Mouse (Mus musculus) liver, embryonic 12.5 days (tissue): ENCODE measurements at regions not wholly inside any gene's neighbourhood (a gene's known extent, or its start where the extent isn't known, plus 50 kb on each side); places are given as distances from the start of the nearest gene placed in this dataset.

ENCODE experiments used
- ATAC-seq: fragments of 200-750 bp; cut with Nextera tagmentation; 2 replicates; pipeline ENCODE4 v1.8.0; 2017; ENCODE audit warnings: moderate number of reproducible peaks, mild to moderate bottlenecking, moderate library complexity
- H3K27ac ChIP-seq: fragments of 300-500 bp; sonication (generic); 2 replicates; pipeline ENCODE4 v1.5.1; 2016; ENCODE audit warnings: mild to moderate bottlenecking
- H3K27me3 ChIP-seq: fragments of 300-500 bp; sonication (generic); replicated peaks from 2 replicates; pipeline ENCODE4 v1.6.1; 2016; ENCODE audit warnings: mild to moderate bottlenecking, moderate library complexity
- H3K36me3 ChIP-seq: fragments of 300-500 bp; sonication (generic); 2 replicates; pipeline ENCODE4 v1.6.1; 2016; ENCODE audit warnings: mild to moderate bottlenecking, moderate library complexity
- H3K4me1 ChIP-seq: fragments of 300-500 bp; sonication (generic); 2 replicates; pipeline ENCODE4 v1.6.1; 2016
- H3K4me2 ChIP-seq: fragments of 300-500 bp; sonication (generic); 2 replicates; pipeline ENCODE4 v1.6.1; 2016; ENCODE audit warnings: mild to moderate bottlenecking, moderate library complexity
- H3K4me3 ChIP-seq: fragments of 300-500 bp; sonication (generic); 2 replicates; pipeline ENCODE4 v1.5.1; 2016; ENCODE audit warnings: mild to moderate bottlenecking, moderate library complexity
- H3K9ac ChIP-seq: fragments of 300-500 bp; sonication (generic); 2 replicates; pipeline ENCODE4 v1.6.1; 2016; ENCODE audit warnings: mild to moderate bottlenecking, moderate library complexity
- H3K9me3 ChIP-seq: fragments of 300-500 bp; sonication (generic); replicated peaks from 2 replicates; pipeline ENCODE4 v1.6.1; 2016; ENCODE audit warnings: mild to moderate bottlenecking, moderate library complexity
- WGBS: fragments of 180-500 bp; shearing (Covaris S2); methylation state at CpG from one replicate; pipeline ENCODE4 v1.1.7; 2016; ENCODE audit not compliant: insufficient replicate concordance; 5-methylcytosine and 5-hydroxymethylcytosine counted together

DNA sequence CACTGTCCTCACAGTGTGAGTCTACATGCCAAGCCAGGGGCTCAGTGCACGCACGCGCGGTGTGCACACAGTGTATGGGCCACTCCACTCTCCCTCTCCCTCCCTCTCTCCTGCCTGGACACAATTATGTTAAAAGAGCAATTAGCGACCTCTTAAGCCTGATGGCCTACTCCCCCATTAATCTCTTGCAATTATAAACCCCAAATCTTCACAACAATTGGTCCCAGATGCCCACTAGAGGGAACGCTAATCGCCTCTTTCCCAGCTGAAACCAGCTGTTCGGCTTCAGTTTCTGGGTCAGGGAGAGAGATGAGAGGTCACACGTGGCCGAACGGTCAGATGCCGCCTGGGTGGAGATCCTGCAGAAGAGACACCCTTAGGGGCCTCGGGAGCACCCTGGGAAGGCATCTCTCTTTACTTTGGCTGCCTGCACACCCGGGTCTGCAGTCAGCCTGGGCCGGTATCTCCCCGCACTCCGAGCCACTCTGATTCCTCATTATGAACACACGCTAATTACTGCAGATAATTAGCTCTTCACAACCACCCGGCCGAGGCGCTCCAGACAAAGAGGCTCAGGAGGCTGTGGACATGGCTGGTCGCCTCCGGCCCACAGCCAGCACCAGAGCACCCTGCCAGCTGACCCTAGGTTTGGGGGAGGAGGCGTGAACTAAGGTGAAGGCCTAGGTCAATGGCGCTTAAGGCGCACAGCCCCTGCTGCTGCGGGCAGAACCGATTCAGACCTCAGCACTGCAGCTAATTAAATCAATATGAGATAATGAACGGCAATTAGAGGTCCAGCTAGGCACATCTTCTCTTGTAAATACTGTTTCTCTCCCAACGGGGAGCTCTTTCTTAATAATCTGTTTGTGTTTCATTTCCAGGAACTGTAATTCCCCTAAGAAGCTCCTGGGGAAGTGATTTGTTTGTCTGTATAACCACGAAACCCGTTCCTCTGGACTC, 250.3 kb downstream of the Cryba4 start:
- WGBS = 24% methylated on average over 32 of the region's 32 CpGs
- no peak overlapping the region for H3K9ac ChIP-seq
- no peak overlapping the region for H3K27ac ChIP-seq
- H3K4me3 ChIP-seq = no peak overlapping the region
- no peaks in the 10 kb centered on the region for H3K9me3 ChIP-seq
- no peak for ATAC-seq
- peaks cover 12% of the 10 kb centered on the region; the same call in 1 of the 2 replicates for H3K27me3 ChIP-seq
- no peak overlapping the region for H3K4me2 ChIP-seq
- H3K36me3 ChIP-seq = no peaks in the 10 kb centered on the region
- no peaks in the 10 kb centered on the region for H3K4me1 ChIP-seq

DNA sequence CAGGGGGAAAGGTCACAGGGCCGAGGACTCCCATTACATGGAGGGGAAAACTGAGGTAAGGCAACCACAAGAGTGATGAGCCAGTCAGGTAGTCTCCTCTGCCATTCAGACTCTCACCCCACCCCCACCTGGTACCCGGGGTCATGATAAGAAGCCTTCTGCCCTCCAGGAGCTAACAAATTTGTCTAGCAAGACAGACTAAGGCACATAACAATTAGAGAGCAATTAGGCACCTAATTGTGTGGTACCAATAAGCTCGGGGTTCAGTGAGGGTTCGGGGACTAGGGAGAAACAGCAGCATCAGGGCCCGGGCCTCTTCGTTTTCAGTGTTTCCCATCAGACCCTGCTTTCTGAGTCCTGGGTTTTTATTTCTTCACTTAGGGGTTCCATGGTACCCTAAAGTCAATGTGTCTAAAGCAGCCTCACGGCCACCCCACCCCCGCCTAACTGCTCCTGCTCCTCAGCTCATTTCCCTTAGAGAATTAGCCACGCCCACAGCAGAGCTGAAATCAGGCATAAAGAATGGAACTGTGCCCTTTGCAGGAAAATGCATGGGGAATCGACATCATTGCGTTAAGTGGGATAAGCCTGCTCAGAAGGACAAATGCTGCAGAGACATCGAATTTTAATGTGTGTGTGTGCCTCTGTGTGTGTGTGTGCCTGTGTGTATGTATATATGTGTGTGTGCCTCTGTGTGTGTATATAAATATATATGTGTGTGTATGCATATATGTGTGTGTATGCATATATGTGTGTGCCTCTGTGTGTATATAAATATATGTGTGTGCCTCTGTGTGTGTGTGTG, 249.3 kb downstream of the Cryba4 start:
- H3K4me2 ChIP-seq = no peak overlapping the region

GRCm38 (mm10) chr5:112004041-112004440, 248.3 kb downstream of the Cryba4 start:
- 66% methylated on average over 3 of the region's 3 CpGs for WGBS
- H3K36me3 ChIP-seq = no peaks in the 10 kb centered on the region
- H3K4me3 ChIP-seq = no peak overlapping the region
- no peak overlapping the region for H3K27ac ChIP-seq
- no peak for ATAC-seq
- no peaks in the 10 kb centered on the region for H3K9me3 ChIP-seq
- no peaks in the 10 kb centered on the region for H3K4me1 ChIP-seq
- peaks cover 12% of the 10 kb centered on the region; the same call in 1 of the 2 replicates for H3K27me3 ChIP-seq
- H3K4me2 ChIP-seq = no peak overlapping the region
- H3K9ac ChIP-seq = no peak overlapping the region

More for the DNA sequence above, 249.3 kb downstream of the Cryba4 start:
- ATAC-seq = no peak
- WGBS = 51% methylated on average over 12 of the region's 12 CpGs
- Histone ChIP-seq H3K4me3 (no peak overlapping the region), H3K9me3 (no peaks in the 10 kb centered on the region), H3K9ac (no peak overlapping the region), H3K4me1 (no peaks in the 10 kb centered on the region), H3K27ac (no peak overlapping the region), H3K27me3 (peaks cover 12% of the 10 kb centered on the region; the same call in 1 of the 2 replicates), H3K36me3 (no peaks in the 10 kb centered on the region)

DNA sequence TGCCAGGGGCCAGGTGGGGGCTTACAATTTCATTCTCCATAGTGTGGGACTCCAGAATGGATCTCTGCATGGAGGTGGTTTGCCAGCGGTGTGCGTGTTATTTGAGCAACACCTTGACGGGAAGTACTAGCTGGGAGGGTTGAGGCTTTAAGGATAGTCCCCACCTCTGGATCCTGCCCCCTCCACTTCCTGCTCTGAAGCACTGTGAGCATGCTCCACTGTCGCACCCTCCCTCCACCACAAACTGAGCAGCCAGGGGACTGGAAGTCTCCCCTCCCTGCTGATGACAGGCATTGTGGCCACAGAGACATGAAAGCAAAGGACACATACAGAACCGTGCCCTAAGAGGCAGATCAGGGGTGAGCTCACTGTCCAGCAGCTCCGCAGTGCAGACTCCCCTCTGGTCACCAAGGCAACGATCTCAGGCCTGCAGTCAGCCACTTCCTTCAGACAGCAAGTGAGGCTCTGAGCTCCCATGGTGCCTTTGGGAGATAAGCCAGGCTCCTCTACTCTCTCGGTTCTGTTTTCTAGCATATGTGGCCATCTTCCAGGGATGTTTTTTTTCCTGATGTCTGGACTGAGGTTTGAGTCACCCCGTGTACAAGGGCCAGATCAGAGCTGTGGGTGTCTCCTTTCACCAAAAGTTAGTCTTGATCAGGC, 239.7 kb downstream of the Cryba4 start:
- ATAC-seq = no peak
- Histone ChIP-seq H3K9me3 (no peaks in the 10 kb centered on the region), H3K4me1 (no peaks in the 10 kb centered on the region), H3K27me3 (no peaks in the 10 kb centered on the region), H3K4me3 (no peak overlapping the region), H3K36me3 (no peaks in the 10 kb centered on the region), H3K27ac (no peak overlapping the region), H3K9ac (no peak overlapping the region), H3K4me2 (no peak overlapping the region)
- WGBS = 11% methylated on average over 9 of the region's 9 CpGs

- Histone ChIP-seq H3K9me3 (no peaks in the 10 kb centered on the region), H3K4me2 (no peak overlapping the region), H3K27me3 (no peaks in the 10 kb centered on the region), H3K4me3 (no peak overlapping the region), H3K36me3 (no peaks in the 10 kb centered on the region), H3K4me1 (no peaks in the 10 kb centered on the region), H3K9ac (no peak overlapping the region), H3K27ac (no peak overlapping the region)
- WGBS = 58% methylated on average over 7 of the region's 7 CpGs
- no peak for ATAC-seq
These were observed 233.4 kb downstream of the Cryba4 start for GRCm38 (mm10) chr5:112018925-112019324.

DNA sequence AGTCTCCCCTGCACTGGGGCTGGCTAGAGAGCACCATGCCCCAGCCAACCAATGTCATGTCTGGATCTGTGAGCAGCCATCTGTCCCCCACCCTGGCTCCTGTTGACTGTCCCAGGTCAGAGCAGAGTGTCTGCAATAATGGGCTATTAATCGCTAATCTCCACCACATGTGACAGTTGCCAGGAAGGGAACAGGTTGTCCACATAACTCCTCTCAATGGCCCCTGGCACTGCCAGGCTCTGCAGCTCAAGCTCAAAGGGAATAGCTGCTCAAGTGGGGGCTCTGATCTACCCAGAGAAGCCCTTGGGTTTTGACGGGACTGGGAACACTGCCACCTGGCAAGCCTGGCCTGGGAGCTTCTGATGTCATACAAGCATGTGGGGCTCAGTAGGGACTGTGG, 231.4 kb downstream of the Cryba4 start:
- 58% methylated on average over 2 of the region's 2 CpGs for whole genome bisulfite sequencing
- H3K27ac ChIP-seq = no peak overlapping the region
- no peak for ATAC-seq
- H3K36me3 ChIP-seq = no peaks in the 10 kb centered on the region
- no peak overlapping the region for H3K4me3 ChIP-seq
- H3K27me3 ChIP-seq = no peaks in the 10 kb centered on the region
- H3K9me3 ChIP-seq = no peaks in the 10 kb centered on the region
- no peak overlapping the region for H3K9ac ChIP-seq
- H3K4me1 ChIP-seq = no peaks in the 10 kb centered on the region
- H3K4me2 ChIP-seq = no peak overlapping the region

- Histone ChIP-seq H3K27me3 (no peaks in the 10 kb centered on the region), H3K4me2 (no peak overlapping the region), H3K4me3 (no peak overlapping the region), H3K36me3 (no peaks in the 10 kb centered on the region), H3K9me3 (no peaks in the 10 kb centered on the region), H3K27ac (no peak overlapping the region), H3K4me1 (no peaks in the 10 kb centered on the region), H3K9ac (no peak overlapping the region)
- WGBS = 47% methylated on average over 11 of the region's 11 CpGs
- no peak for ATAC-seq
These were observed 222.4 kb downstream of the Cryba4 start for GRCm38 (mm10) chr5:112029955-112030354.

- no peak overlapping the region for H3K4me2 ChIP-seq
- no peaks in the 10 kb centered on the region for H3K36me3 ChIP-seq
- no peak overlapping the region for H3K9ac ChIP-seq
- H3K4me1 ChIP-seq = no peaks in the 10 kb centered on the region
- ATAC-seq = no peak
- H3K4me3 ChIP-seq = no peak overlapping the region
- H3K27ac ChIP-seq = no peak overlapping the region
- no peaks in the 10 kb centered on the region for H3K9me3 ChIP-seq
- H3K27me3 ChIP-seq = no peaks in the 10 kb centered on the region
These were observed 220.3 kb downstream of the Cryba4 start for GRCm38 (mm10) chr5:112032036-112032435.

- Histone ChIP-seq H3K4me3 (no peak overlapping the region), H3K27me3 (no peaks in the 10 kb centered on the region), H3K36me3 (no peaks in the 10 kb centered on the region), H3K27ac (no peak overlapping the region), H3K9ac (no peak overlapping the region), H3K4me2 (no peak overlapping the region), H3K4me1 (no peaks in the 10 kb centered on the region), H3K9me3 (no peaks in the 10 kb centered on the region)
- 72% methylated on average over 8 of the region's 8 CpGs for WGBS
- ATAC-seq = no peak
These were observed 216.9 kb downstream of the Cryba4 start for GRCm38 (mm10) chr5:112035426-112035825.

GRCm38 (mm10) chr5:112037080-112037479, 215.2 kb downstream of the Cryba4 start:
- 53% methylated on average over 8 of the region's 8 CpGs for WGBS

DNA sequence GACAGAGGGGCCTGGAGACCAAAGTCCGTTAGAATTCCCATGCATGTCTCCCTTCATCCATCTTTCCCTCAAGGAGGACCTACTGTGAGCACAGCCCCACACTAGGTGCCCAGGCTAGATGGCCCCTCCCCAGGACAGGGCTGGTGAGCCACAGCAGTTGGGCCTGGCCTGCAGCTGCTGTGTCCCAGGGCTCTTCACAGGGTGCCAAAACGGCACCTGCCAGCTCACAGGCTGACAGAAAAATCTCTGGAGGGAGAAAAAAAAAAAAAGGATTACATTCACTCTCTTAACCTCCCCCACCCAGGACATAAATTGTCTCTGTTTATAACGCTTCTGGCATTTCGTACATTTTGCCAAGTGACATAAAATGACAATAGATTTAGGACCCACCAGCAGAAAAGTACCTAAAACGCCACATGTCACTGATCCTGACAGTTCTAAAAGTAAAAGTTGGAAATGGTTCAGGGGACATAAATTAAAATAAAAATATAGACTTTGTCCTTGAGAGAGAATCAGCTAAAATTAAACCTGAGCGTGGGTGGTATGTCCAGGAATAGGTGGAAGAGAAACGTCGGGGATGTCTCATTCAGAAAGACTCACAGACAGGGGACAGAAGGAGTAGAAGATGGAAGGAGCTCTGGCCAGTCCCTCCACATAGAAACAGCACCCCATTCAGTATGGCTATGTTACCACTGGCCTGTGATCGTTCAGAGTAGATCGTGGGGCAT, 212.5 kb downstream of the Cryba4 start:
- H3K27ac ChIP-seq = no peak overlapping the region
- no peak overlapping the region for H3K9ac ChIP-seq
- WGBS = 54% methylated on average over 10 of the region's 10 CpGs

More at GRCm38 (mm10) chr5:112037080-112037479, 215.2 kb downstream of the Cryba4 start:
- H3K36me3 ChIP-seq = no peaks in the 10 kb centered on the region
- no peaks in the 10 kb centered on the region for H3K9me3 ChIP-seq
- H3K27me3 ChIP-seq = 0 out of 2 replicates have a peak, but pooled peaks cover 3% of the 10 kb centered on the region
- H3K9ac ChIP-seq = no peak overlapping the region
- no peak overlapping the region for H3K4me2 ChIP-seq
- no peak overlapping the region for H3K4me3 ChIP-seq
- no peak overlapping the region for H3K27ac ChIP-seq
- H3K4me1 ChIP-seq = no peaks in the 10 kb centered on the region
- no peak for ATAC-seq

More for the DNA sequence above, 212.5 kb downstream of the Cryba4 start:
- no peak for ATAC-seq
- H3K4me2 ChIP-seq = no peak overlapping the region
- H3K36me3 ChIP-seq = no peaks in the 10 kb centered on the region
- no peaks in the 10 kb centered on the region for H3K4me1 ChIP-seq
- 0 out of 2 replicates have a peak, but pooled peaks cover 3% of the 10 kb centered on the region for H3K27me3 ChIP-seq
- H3K4me3 ChIP-seq = no peak overlapping the region
- no peaks in the 10 kb centered on the region for H3K9me3 ChIP-seq
